Mouse (Mus musculus): ENCODE data around the gene Klf17.

DNA sequence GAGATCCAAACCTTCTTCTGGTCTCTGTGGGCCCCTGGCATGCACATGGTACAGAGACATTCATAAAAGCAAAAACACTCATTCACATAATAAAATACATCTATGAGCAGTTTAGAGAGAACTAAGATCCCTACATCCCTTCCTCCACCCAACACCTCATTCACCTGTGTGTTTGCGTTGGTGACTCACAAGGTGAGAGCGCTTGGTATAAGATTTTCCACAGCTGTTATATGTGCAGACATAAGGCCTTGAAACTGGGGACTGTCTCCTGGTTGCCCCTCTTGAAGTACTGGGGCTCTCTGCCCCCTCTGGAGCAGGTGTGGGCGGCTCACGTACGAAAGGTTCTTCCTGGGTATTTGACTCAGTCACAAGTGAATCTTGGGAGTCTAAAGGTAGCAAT is 5.3 kb downstream of the Klf17 start:
- no peak for TF ChIP-seq EP300 (IDR thresholded peaks at IDR 0.05; ENCODE audit: insufficient read depth, low read depth, low read length)
- TF ChIP-seq POLR2A (IDR thresholded peaks at IDR 0.05; ENCODE audit: insufficient read depth, low read length) = no peak

All from ES-Bruce4 (cell line).